Mouse (Mus musculus): ENCODE results near the gene Tomt. TPM values are rescaled to one million over a fixed set of nuclear protein-coding genes. Genes with fewer than 3 reads are reported as not detected.
A peak's percentile ranks its signal among the peaks of the same experiment; 100 is the strongest.
"Not testable (repeated sequence)": the region's sequence is repeated elsewhere in the genome, so short reads cannot be mapped to it uniquely, and the experiment has no call there.

Gene Tomt
- polyA plus RNA-seq (2012; rRNA removed), result 0.03 TPM in 1 of 2 replicates, not detected in the other

DNA sequence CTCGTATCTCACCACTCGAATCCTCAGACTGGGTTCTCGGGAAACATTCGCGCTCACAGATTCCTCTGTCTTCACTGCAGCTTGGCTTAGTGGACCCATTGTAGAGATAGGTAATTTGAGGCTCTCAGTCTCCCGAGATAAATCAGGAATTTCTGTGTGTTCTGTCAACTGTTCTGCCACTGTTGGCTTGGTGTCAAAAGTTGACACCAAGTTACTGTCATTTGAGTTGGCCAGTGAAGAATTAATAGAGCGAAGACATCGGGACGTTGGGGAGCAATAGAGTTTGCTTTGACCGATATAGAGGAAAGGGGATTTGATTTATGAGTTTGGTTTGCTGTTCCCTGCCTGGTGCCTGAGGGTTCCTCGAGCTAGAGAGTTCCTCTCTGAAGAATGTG is at the start of gene Tomt:
Tomt (minus strand) TSS at position 73 of the 395 bp plus-strand sequence.
- Histone ChIP-seq H3K36me3 (ENCODE audit: control insufficient read depth, insufficient read depth, low read length) (peaks cover 14% of the 10 kb centered on the region), H3K27ac (ENCODE audit: insufficient read depth, low read depth, low read length) (peak within 1 kb of the TSS; percentile 92), H3K27me3 (ENCODE audit: control insufficient read depth, insufficient read depth, low read length) (no peaks in the 10 kb centered on the region), H3K4me1 (ENCODE audit: control insufficient read depth, insufficient read depth, insufficient read length, low read length) (peaks cover 15% of the 10 kb centered on the region; the same call in 1 of the 2 replicates), H3K4me3 (ENCODE audit: low read depth, low read length) (peak within 1 kb of the TSS; percentile 80)
- WGBS, result 3% methylated on average over 11 of the region's 11 CpGs
- TF ChIP-seq POLR2A (IDR thresholded peaks at IDR 0.05; ENCODE audit: low read depth, low read length) (no peak), CTCF (IDR thresholded peaks at IDR 0.05; ENCODE audit: extremely low read depth, insufficient read length, insufficient replicate concordance, low read depth, low read length) (no peak)

DNA sequence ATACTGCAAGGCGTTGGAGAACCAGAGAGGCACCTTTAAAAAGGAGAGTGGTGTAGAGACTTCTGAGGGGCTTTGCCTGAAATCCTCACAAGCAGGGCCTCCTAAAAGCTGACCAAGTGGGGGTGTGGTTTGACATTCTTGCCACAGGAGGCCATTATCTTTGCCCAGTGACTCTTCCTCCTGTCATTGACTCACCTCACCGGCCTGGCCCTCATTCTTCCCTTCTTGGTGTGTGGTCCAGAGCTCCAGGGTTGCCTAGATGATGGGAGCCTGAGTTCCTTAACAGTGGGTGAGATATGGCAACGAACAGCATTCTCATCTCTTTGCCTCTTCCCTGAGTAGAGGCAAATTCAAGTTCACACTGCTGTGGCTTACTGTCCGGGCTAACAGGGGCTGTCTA is 49.7 kb upstream of the Tomt start:
- no peaks in the 10 kb centered on the region for H3K4me1 ChIP-seq (ENCODE audit: control insufficient read depth, insufficient read depth, insufficient read length, low read length)
- no peaks in the 10 kb centered on the region for H3K36me3 ChIP-seq (ENCODE audit: control insufficient read depth, insufficient read depth, low read length)
- WGBS, result 79% methylated on average over 4 of the region's 4 CpGs
- TF ChIP-seq CTCF (IDR thresholded peaks at IDR 0.05; ENCODE audit: extremely low read depth, insufficient read length, insufficient replicate concordance, low read depth, low read length) (no peak), POLR2A (IDR thresholded peaks at IDR 0.05; ENCODE audit: low read depth, low read length) (no peak)
- H3K27ac ChIP-seq (ENCODE audit: insufficient read depth, low read depth, low read length), result no peak overlapping the region
- H3K27me3 ChIP-seq (ENCODE audit: control insufficient read depth, insufficient read depth, low read length), result no peaks in the 10 kb centered on the region
- no peak overlapping the region for H3K4me3 ChIP-seq (ENCODE audit: low read depth, low read length)

DNA sequence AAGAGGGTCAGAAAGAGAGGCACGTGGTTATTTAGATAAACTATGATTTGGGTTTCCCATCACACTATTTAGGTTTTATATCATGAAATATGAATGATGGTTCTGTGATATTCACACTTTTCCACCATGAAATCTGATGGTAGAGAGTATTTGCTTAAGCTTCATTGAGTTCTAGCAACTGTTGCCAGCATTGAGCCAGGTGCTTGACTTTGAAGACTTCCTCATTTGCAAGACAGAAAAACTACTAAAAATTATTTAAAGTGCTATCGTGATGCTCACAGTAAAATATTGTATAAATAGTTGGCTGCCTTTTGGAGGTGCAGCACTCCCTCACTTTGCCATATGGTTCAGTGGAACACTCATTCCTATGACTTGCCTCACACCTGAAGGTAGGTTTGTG is 49.1 kb upstream of the Tomt start:
- TF ChIP-seq POLR2A (IDR thresholded peaks at IDR 0.05; ENCODE audit: low read depth, low read length) (no peak), CTCF (IDR thresholded peaks at IDR 0.05; ENCODE audit: extremely low read depth, insufficient read length, insufficient replicate concordance, low read depth, low read length) (no peak)
- no peak overlapping the region for H3K4me3 ChIP-seq (ENCODE audit: low read depth, low read length)
- no peaks in the 10 kb centered on the region for H3K4me1 ChIP-seq (ENCODE audit: control insufficient read depth, insufficient read depth, insufficient read length, low read length)
- no peak overlapping the region for H3K27ac ChIP-seq (ENCODE audit: insufficient read depth, low read depth, low read length)
- no peaks in the 10 kb centered on the region for H3K36me3 ChIP-seq (ENCODE audit: control insufficient read depth, insufficient read depth, low read length)
- H3K27me3 ChIP-seq (ENCODE audit: control insufficient read depth, insufficient read depth, low read length), result no peaks in the 10 kb centered on the region
- WGBS, result 82% methylated on average over 2 of the region's 2 CpGs

DNA sequence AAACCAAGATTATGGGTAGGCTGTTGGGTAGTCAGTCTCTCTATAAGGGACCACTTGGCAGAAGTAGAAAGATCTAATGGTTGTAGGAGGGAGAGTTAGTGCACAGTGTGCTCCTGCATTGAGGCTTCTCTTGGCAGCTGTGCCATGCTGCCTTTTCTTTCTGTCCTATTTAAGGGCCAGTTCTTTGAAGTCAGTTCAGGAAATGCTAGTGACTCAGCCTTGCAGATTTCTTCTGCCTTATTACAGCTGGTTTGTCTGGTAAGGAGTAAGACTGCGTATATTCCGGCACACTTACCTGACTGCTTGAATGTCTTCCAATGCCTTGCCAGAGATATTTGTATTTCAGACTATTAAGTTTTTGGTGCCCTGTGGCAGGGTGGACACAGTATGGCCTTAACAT is 48.0 kb upstream of the Tomt start:
- WGBS, result 92% methylated on average over 2 of the region's 2 CpGs
- Histone ChIP-seq H3K4me3 (ENCODE audit: low read depth, low read length) (no peak overlapping the region), H3K4me1 (ENCODE audit: control insufficient read depth, insufficient read depth, insufficient read length, low read length) (no peaks in the 10 kb centered on the region), H3K27me3 (ENCODE audit: control insufficient read depth, insufficient read depth, low read length) (no peaks in the 10 kb centered on the region), H3K27ac (ENCODE audit: insufficient read depth, low read depth, low read length) (no peak overlapping the region), H3K36me3 (ENCODE audit: control insufficient read depth, insufficient read depth, low read length) (no peaks in the 10 kb centered on the region)
- TF ChIP-seq CTCF (IDR thresholded peaks at IDR 0.05; ENCODE audit: extremely low read depth, insufficient read length, insufficient replicate concordance, low read depth, low read length) (no peak), POLR2A (IDR thresholded peaks at IDR 0.05; ENCODE audit: low read depth, low read length) (no peak)

DNA sequence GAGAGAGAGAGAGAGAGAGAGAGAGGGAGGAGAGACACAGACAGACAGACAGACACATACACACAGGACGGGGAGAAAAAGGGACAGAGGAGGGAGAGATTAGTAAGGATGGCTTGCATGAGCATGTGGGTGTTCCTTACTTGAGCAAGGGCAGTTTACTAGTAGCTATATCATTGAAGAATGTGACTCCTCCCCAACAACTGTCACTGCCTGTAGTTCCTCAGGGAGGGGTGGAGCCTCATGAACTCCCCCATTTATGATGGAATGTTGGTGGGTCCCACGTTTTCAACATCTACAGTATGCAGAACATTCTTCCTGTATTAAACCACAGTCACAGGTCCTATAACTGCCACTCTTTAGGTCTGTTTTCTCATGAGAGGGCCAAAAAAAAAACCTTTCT is 45.9 kb upstream of the Tomt start:
- TF ChIP-seq POLR2A (IDR thresholded peaks at IDR 0.05; ENCODE audit: low read depth, low read length), result no peak
- TF ChIP-seq CTCF (IDR thresholded peaks at IDR 0.05; ENCODE audit: extremely low read depth, insufficient read length, insufficient replicate concordance, low read depth, low read length), result no peak
- Histone ChIP-seq H3K36me3 (ENCODE audit: control insufficient read depth, insufficient read depth, low read length) (no peaks in the 10 kb centered on the region), H3K27me3 (ENCODE audit: control insufficient read depth, insufficient read depth, low read length) (no peaks in the 10 kb centered on the region), H3K4me1 (ENCODE audit: control insufficient read depth, insufficient read depth, insufficient read length, low read length) (no peaks in the 10 kb centered on the region), H3K4me3 (ENCODE audit: low read depth, low read length) (no peak overlapping the region), H3K27ac (ENCODE audit: insufficient read depth, low read depth, low read length) (no peak overlapping the region)
- WGBS, result 52% methylated on average over 2 of the region's 2 CpGs

DNA sequence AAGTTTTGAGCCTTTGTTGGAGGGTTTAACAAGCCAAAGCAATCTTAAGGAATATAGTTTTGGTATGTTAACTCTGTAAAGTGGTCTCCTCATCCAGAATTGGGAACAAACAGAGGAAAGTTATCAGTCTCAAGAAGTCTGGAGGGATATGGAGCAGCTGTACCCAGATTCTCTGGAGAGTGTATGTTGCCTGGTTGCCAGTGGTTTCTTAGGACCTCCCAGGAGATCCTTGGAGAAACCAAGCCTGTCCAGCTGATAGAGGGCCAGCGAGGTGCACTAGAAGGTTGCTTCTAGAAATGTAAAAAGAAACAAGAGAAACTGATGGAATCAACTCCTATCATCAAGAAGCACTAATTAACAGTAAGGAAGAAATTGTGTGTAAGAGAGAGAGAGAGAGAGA is 45.5 kb upstream of the Tomt start:
- TF ChIP-seq CTCF (IDR thresholded peaks at IDR 0.05; ENCODE audit: extremely low read depth, insufficient read length, insufficient replicate concordance, low read depth, low read length) (no peak), POLR2A (IDR thresholded peaks at IDR 0.05; ENCODE audit: low read depth, low read length) (no peak)
- WGBS, result 81% methylated on average over 1 of the region's 1 CpGs
- H3K4me1 ChIP-seq (ENCODE audit: control insufficient read depth, insufficient read depth, insufficient read length, low read length), result no peaks in the 10 kb centered on the region
- no peaks in the 10 kb centered on the region for H3K36me3 ChIP-seq (ENCODE audit: control insufficient read depth, insufficient read depth, low read length)
- H3K27me3 ChIP-seq (ENCODE audit: control insufficient read depth, insufficient read depth, low read length), result no peaks in the 10 kb centered on the region
- no peak overlapping the region for H3K27ac ChIP-seq (ENCODE audit: insufficient read depth, low read depth, low read length)
- no peak overlapping the region for H3K4me3 ChIP-seq (ENCODE audit: low read depth, low read length)

DNA sequence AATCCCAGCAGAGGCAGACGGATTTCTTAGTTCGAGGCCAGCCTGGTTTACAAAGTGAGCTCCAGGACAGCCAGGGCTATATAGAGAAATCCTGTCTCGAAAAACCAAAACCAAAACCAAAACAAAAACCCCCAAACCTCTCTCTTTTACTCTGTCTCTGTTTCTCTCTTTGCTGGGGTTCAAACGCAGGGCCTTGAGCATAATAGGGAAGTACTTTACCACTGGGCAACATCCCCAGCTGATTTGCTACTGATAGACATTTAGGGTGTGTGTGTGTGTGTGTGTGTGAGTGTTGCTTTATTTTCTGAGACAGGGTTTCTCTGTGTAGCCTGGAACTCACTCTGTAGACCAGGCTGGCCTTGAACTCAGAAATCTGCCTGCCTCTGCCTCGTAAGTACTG is 42.8 kb upstream of the Tomt start:
- not testable (repeated sequence) for H3K27me3 ChIP-seq (ENCODE audit: control insufficient read depth, insufficient read depth, low read length); H3K4me1 ChIP-seq (ENCODE audit: control insufficient read depth, insufficient read depth, insufficient read length, low read length); H3K27ac ChIP-seq (ENCODE audit: insufficient read depth, low read depth, low read length); H3K4me3 ChIP-seq (ENCODE audit: low read depth, low read length); H3K36me3 ChIP-seq (ENCODE audit: control insufficient read depth, insufficient read depth, low read length)
- 67% methylated on average over 5 of the region's 5 CpGs for WGBS

DNA sequence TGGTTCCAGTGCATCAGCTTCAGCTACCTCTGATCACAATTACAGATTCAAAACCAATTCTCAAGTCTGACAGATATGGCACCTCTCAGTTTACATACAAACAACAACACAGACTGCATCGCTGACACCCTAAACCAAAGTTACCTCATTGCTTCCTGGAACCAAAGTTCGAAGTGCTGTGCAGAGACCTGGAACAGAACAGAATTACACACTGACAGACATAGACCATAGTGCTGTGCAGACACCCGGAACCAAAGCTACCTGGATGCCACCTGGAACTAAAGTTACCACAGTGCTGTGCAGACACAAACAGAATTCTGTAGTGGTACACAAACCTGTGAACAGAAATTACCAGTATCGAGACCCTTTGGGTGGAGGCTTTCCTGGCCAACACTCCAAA is 33.6 kb upstream of the Tomt start:
- Histone ChIP-seq H3K27me3 (ENCODE audit: control insufficient read depth, insufficient read depth, low read length) (no peaks in the 10 kb centered on the region), H3K4me3 (ENCODE audit: low read depth, low read length) (no peak overlapping the region), H3K4me1 (ENCODE audit: control insufficient read depth, insufficient read depth, insufficient read length, low read length) (peaks cover 5% of the 10 kb centered on the region; the same call in 1 of the 2 replicates), H3K36me3 (ENCODE audit: control insufficient read depth, insufficient read depth, low read length) (no peaks in the 10 kb centered on the region; the same call in 1 of the 2 replicates), H3K27ac (ENCODE audit: insufficient read depth, low read depth, low read length) (peak overlapping the region; percentile 55)
- 43% methylated on average over 4 of the region's 4 CpGs for WGBS
- TF ChIP-seq CTCF (IDR thresholded peaks at IDR 0.05; ENCODE audit: extremely low read depth, insufficient read length, insufficient replicate concordance, low read depth, low read length) (no peak), POLR2A (IDR thresholded peaks at IDR 0.05; ENCODE audit: low read depth, low read length) (no peak)

All from small intestine, adult 2 months (tissue).